ENCODE assay signal across 9 mouse cellular contexts in the genomic region with DNA sequence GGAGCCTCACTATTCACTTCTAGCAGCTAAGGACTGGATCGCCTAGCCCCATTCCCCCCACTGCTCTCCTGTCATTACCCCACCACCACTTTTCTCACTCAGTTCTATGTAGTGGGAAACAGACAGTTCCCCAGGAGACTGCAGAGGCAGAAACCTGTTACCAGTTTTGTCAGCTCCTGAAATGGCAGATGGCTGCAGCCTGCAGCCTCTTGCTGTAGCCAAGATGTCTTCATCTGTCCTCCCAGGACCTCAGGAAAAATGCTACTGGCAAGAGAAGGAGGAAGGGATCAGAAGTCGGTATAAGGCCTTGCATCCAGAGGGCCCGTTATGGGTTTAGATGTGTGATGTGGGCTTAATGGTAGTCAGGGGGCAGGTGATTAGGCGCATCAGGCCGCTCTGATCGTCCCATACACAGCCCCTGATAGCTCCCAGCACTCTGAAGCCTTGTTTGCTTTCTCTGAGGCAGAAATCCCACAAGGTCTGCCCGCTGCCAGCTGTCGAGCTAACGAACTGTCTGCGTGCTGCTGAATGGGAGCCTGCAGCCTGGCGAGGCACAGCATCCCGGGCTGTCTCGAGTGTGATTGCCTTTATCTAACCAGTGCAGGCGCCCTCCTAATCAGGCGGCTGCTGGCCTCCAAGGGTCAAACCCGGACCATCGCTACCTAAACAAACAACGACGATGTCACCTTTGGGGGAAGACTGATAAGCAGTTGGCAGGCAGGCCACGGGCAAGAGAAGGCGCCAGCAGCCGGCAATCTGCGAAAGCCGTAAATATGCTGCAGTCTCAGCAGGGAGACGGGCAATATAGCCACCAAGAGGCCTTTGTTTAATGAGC.
DNase-seq lines count a peak whose midpoint lies in the region; ATAC-seq and TF ChIP-seq lines count a peak whose summit lies in the region.
"Had no signal": no experiment of that assay in that cellular context is flagged by ENCODE, and none has a peak within 500 bp of the region (broad histone marks: within the 10 kb centered on the region; RNA-seq: fewer than 3 reads in every experiment).

No protein-coding gene starts in this region.

- 0 out of 2 replicates have a peak, but pooled peaks cover 6% of the 10 kb centered on the region for H3K4me1 ChIP-seq in heart, postnatal 0 days (ENCODE audit: control insufficient read depth, insufficient read depth)

- H3K4me3 ChIP-seq in heart, postnatal 0 days (ENCODE audit: low read depth, low read length), result peak overlapping the region; percentile 18; the same call in 1 of the 2 replicates

- TF ChIP-seq EP300 in heart, postnatal 0 days (IDR thresholded peaks at IDR 0.05; ENCODE audit: low read depth), result no peak; the same call in 1 of the 2 replicates

- peak overlapping the region; percentile 40 for H3K27ac ChIP-seq in heart, postnatal 0 days (ENCODE audit: low read depth)

- peak; percentile 96 for ATAC-seq in erythroblast, adult 5-6 weeks (replicated peaks; ENCODE audit: low FRiP score, poor library complexity, severe bottlenecking)
- peak; percentile 82 for ATAC-seq in heart, postnatal 0 days (ENCODE audit: insufficient read depth, low read depth)
- ATAC-seq: Patski had no signal

- no peak overlapping the region for H3K9ac ChIP-seq in heart, postnatal 0 days (replicated peaks; ENCODE audit: low read depth, low read length)

- peak; percentile 9 for DNase-seq in spleen, adult 12 weeks (ENCODE audit: low spot score)
- no peak for DNase-seq in spleen, adult 18-20 months
- DNase-seq in heart, postnatal 0 days (ENCODE audit: low spot score), result peak; percentile 43
- peak; percentile 15 for DNase-seq in left cerebral cortex, adult 11 months (ENCODE audit: low spot score)
- DNase-seq in lung, postnatal 10 days, result peak; percentile 54
- DNase-seq in right cerebral cortex, postnatal 36 days (ENCODE audit: low spot score in 2 of 2), result peak; percentile 6 to 12
- DNase-seq in adrenal gland, postnatal 25 days, result no peak

- H3K27me3 ChIP-seq in heart, postnatal 0 days (ENCODE audit: control insufficient read depth, insufficient read depth, low read length), result no peaks in the 10 kb centered on the region

- H3K4me2 ChIP-seq in heart, postnatal 0 days (ENCODE audit: low read depth, low read length), result peak overlapping the region; percentile 49

- 6% methylated on average over 25 of the region's 25 CpGs for WGBS in heart, postnatal 0 days

- TF ChIP-seq CTCF in heart, postnatal 0 days (IDR thresholded peaks at IDR 0.05; ENCODE audit: low read depth), result no peak

- H3K36me3 ChIP-seq in heart, postnatal 0 days (replicated peaks; ENCODE audit: control insufficient read depth, insufficient read depth, low read length), result no peaks in the 10 kb centered on the region

- no peaks in the 10 kb centered on the region for H3K9me3 ChIP-seq in heart, postnatal 0 days (replicated peaks; ENCODE audit: control insufficient read depth, low read length)

Comparison
In these comparisons a context has a peak if more than half of its experiments do, and no peak if none do; other contexts are left out.
1. DNase-seq: peak in spleen, adult 12 weeks (single experiment), heart, postnatal 0 days (single experiment), left cerebral cortex, adult 11 months (single experiment), lung, postnatal 10 days (single experiment) and right cerebral cortex, postnatal 36 days (2 of 2); none in spleen, adult 18-20 months (0 of 2) and adrenal gland, postnatal 25 days (single experiment).